Mouse (Mus musculus): Measurements from ENCODE around the gene Eva1b. TPM values are rescaled to one million over a fixed set of nuclear protein-coding genes. Genes with fewer than 3 reads are reported as not detected.

The Eva1b gene
- polyA plus RNA-seq, 1 experiment from 2014 or later, result 41.8 TPM

DNA sequence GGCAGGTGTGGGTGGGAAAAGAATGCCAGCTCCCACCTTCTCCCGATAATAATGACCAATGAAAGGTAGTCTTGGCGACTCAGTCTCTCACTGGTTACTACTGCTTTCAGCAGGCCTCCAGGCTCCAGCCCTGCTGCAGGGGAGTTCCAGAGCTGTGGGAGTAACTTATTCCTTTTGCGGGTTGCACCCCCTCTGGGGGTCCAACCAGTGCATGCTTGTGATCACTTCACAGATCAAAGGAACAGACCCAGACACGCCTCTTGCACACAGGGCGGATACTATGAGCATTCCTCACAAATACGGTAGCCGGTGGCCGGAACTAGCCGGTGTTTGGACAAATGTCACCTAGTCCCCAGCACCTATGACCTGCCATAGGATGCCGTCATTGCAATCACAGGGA, 2.3 kb downstream of the Eva1b start:
- Histone ChIP-seq H3K4me1 (replicated peaks) (peaks cover 39% of the 10 kb centered on the region), H3K4me2 (replicated peaks) (peak overlapping the region; percentile 71), H3K27ac (peak overlapping the region; percentile 92), H3K4me3 (replicated peaks) (peak overlapping the region; percentile 54), H3K36me3 (0 out of 2 replicates have a peak, but pooled peaks cover 3% of the 10 kb centered on the region), H3K9me3 (no peaks in the 10 kb centered on the region), H3K27me3 (replicated peaks) (no peaks in the 10 kb centered on the region), H3K9ac (peak overlapping the region; percentile 53)
- WGBS, result 44% methylated on average over 10 of the region's 10 CpGs
- ATAC-seq, result no peak

DNA sequence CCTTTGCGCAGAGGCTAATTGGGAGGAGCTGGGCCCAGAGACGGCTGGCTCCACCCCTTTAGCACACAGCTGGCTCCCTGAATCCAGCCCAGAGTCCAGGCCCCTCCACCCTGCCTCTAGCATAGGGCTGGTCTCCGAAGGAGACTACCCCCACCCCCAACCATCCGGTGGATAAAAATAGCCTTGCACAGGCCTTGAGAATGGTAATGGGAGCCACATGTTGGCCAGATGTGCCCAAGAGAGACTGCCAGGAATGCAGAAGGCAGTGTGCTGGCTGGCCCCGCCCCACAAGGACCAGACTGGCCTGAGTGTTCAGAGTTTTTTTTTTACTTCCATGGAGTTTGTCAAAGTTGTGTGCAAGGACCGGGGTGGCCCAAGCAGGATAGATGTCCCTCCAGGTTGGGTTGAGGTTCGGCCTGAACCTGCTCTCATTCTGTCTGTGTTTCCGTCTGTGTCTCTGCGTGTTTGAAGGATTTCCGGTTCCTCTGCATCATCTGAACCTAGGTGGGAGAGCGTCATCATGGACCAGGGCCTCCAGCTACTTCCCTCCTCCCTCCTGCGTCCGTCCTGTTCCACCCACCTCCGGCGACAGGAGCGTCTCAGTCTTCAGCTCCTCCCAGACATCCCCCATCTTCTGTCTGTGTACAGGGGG, 2.9 kb downstream of the Eva1b start:
- 0 out of 2 replicates have a peak, but pooled peaks cover 3% of the 10 kb centered on the region for H3K36me3 ChIP-seq
- 0 out of 2 replicates have a peak overlapping the region, but pooled peaks have one; percentile 6 for H3K9ac ChIP-seq
- peak overlapping the region; percentile 71 for H3K4me2 ChIP-seq (replicated peaks)
- peak; percentile 61 for ATAC-seq
- H3K4me1 ChIP-seq (replicated peaks), result peaks cover 43% of the 10 kb centered on the region
- peak overlapping the region; percentile 54; the same call in 1 of the 2 replicates for H3K4me3 ChIP-seq (replicated peaks)
- no peaks in the 10 kb centered on the region for H3K27me3 ChIP-seq (replicated peaks)
- peak overlapping the region; percentile 92 for H3K27ac ChIP-seq
- H3K9me3 ChIP-seq, result no peaks in the 10 kb centered on the region
- 27% methylated on average over 16 of the region's 16 CpGs for WGBS

DNA sequence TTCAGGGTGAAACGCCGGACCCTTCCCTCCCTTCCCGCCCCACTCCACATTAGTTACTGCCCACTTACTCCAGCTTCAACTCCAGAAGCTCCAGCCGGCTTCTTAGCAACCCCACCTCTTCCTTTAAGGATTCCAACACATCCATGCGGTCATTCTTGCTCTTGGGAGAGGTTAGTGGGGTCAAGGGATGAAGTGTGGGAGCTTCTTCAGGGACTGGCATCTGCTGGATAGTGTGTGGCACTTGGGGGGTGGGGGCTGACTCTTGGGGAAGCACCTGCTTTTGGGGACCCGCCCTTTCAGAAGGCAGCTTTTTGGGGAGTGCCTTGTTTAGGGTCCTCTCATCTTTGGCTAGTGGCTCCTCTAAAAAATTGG, 3.4 kb downstream of the Eva1b start:
- H3K27ac ChIP-seq, result peak overlapping the region; percentile 92
- H3K27me3 ChIP-seq (replicated peaks), result no peaks in the 10 kb centered on the region
- H3K9ac ChIP-seq, result no peak overlapping the region
- WGBS, result 44% methylated on average over 6 of the region's 6 CpGs
- ATAC-seq, result no peak
- H3K36me3 ChIP-seq, result 0 out of 2 replicates have a peak, but pooled peaks cover 3% of the 10 kb centered on the region
- H3K4me3 ChIP-seq (replicated peaks), result 0 out of 2 replicates have a peak overlapping the region, but pooled peaks have one; percentile 54
- H3K9me3 ChIP-seq, result no peaks in the 10 kb centered on the region
- H3K4me2 ChIP-seq (replicated peaks), result peak overlapping the region; percentile 71
- peaks cover 47% of the 10 kb centered on the region for H3K4me1 ChIP-seq (replicated peaks)

DNA sequence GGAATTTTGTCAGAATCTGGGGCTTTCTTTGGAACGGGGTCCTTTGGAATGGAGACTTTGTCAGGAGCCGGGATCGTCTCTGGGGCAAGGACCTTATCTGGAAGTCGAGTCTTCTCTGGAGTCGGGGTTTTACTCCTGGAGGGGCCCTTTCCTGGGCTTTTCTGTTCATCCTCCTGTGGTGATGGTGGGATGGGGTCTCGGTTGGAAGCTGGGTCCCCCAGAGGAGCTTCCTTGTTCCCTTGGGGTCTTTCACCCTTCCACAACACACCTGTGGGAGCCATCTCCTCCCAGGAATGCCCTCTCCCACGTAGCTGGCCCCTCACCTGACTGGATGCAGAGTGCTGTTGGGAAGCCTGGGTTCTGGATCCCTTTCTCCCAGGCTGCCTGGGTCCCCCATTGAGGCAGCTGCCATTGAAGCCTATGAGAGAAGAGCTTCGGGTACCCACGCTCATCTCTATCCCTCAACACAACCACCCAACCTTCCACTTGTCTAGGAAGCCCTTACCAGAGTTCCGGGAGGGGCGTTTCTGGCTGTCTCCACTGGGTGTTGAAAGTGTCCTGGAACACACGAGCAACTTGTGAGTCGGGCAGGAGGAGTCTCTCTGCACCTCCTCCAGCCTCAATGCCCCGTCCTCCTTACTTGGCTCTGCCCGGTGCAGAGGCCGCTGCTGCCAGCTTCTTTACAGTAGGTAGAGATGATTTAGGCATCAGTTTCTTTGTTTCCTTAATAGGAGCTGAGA, 4.3 kb downstream of the Eva1b start:
- no peak overlapping the region for H3K27ac ChIP-seq
- WGBS, result 80% methylated on average over 16 of the region's 16 CpGs
- 0 out of 2 replicates have a peak, but pooled peaks cover 3% of the 10 kb centered on the region for H3K36me3 ChIP-seq
- no peak overlapping the region for H3K4me3 ChIP-seq (replicated peaks)
- H3K4me1 ChIP-seq (replicated peaks), result peaks cover 52% of the 10 kb centered on the region
- no peaks in the 10 kb centered on the region for H3K9me3 ChIP-seq
- no peaks in the 10 kb centered on the region for H3K27me3 ChIP-seq (replicated peaks)
- H3K4me2 ChIP-seq (replicated peaks), result no peak overlapping the region
- no peak overlapping the region for H3K9ac ChIP-seq
- no peak for ATAC-seq

DNA sequence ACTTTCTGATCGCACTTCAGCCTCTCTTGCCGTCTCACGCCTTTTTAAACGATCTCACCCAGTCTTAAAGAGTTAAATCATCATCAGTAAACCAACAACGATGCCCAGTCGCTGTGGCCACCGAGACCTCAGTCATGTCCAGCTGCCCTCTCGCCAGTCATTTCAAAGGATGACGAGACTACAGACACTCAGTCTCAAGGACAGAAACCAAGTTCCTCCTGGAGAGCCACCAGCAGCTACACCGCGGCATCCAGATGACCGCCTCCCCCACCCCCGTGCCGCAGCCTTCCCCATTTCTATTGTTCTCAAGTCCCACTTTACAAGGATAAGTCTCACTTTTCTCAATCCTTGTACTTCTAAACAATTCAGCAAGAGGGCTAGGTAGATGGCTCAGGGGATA, 5.3 kb downstream of the Eva1b start:
- Histone ChIP-seq H3K4me3 (replicated peaks) (no peak overlapping the region), H3K36me3 (0 out of 2 replicates have a peak, but pooled peaks cover 3% of the 10 kb centered on the region), H3K27me3 (replicated peaks) (no peaks in the 10 kb centered on the region), H3K4me2 (replicated peaks) (no peak overlapping the region), H3K4me1 (replicated peaks) (peaks cover 44% of the 10 kb centered on the region), H3K9me3 (no peaks in the 10 kb centered on the region), H3K9ac (no peak overlapping the region), H3K27ac (no peak overlapping the region)
- 60% methylated on average over 14 of the region's 14 CpGs for WGBS
- ATAC-seq, result no peak

DNA sequence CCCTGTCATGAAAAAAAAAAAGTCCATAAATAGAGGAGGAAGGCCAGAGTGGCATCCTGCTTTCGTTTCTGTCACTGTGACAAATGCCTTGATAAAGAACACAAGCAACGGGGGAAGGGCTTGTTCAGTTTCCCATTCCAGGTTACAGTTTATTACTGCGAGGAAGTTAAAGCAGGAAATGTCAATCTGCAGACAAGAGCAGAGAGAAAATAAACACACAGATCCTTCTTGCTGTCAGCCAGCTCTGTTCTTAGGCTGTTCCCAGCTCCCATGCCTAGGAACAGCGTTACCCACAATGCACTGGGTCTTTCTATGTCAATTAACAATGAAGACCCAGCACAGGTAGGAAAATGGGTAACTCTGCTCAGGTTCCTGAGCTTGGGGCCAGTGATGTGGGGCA, 7.6 kb downstream of the Eva1b start:
- Histone ChIP-seq H3K27me3 (replicated peaks) (no peaks in the 10 kb centered on the region), H3K9ac (no peak overlapping the region), H3K36me3 (0 out of 2 replicates have a peak, but pooled peaks cover 3% of the 10 kb centered on the region), H3K4me1 (replicated peaks) (peaks cover 29% of the 10 kb centered on the region), H3K4me3 (replicated peaks) (no peak overlapping the region), H3K27ac (peak overlapping the region; percentile 69), H3K4me2 (replicated peaks) (no peak overlapping the region), H3K9me3 (no peaks in the 10 kb centered on the region)
- no peak for ATAC-seq
- 19% methylated on average over 4 of the region's 4 CpGs for WGBS

DNA sequence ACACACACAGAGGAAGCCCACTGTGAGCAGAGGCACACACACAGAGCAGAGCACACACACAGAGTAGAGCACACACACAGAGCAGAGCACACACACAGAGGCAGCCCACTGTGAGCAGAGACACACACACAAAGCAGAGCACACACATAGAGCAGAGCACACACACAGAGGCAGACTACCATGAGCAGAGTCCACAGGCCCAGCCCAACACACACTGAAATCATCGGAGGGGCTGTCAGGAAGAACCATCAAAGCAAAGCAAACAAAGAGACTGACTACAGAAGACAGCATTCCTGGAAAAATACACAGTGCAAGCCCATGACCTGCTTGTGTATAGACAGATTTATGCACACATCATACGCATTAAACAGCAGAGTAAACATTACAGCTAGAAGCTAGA, 8.3 kb downstream of the Eva1b start:
- WGBS, result 13% methylated on average over 2 of the region's 2 CpGs
- Histone ChIP-seq H3K4me3 (replicated peaks) (no peak overlapping the region), H3K4me2 (replicated peaks) (0 out of 2 replicates have a peak overlapping the region, but pooled peaks have one; percentile 9), H3K27ac (peak overlapping the region; percentile 69), H3K9ac (no peak overlapping the region), H3K36me3 (0 out of 2 replicates have a peak, but pooled peaks cover 3% of the 10 kb centered on the region), H3K4me1 (replicated peaks) (peaks cover 24% of the 10 kb centered on the region), H3K9me3 (no peaks in the 10 kb centered on the region), H3K27me3 (replicated peaks) (no peaks in the 10 kb centered on the region)
- ATAC-seq, result peak; percentile 53

DNA sequence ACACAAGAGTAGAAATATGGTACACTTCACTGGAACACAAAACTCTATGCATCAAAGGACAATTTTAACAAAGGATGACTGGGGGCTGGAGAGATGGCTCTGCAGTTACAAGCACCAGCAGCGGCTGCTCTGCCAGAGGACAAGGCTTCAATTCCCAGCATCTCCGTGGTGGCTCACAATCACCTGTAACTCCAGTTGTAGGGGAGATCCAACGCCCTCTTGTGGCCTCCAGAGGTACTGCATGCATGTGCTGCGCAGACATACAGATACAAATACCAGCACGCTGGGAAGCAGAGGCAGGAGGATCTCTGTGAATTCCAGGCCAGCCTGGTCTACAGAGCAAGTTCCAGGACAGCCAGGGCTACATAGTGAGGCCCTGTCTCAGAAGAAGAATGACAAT, 9.1 kb downstream of the Eva1b start:
- Histone ChIP-seq H3K4me1 (replicated peaks) (peaks cover 20% of the 10 kb centered on the region), H3K27me3 (replicated peaks) (no peaks in the 10 kb centered on the region), H3K4me2 (replicated peaks) (no peak overlapping the region), H3K9me3 (no peaks in the 10 kb centered on the region), H3K4me3 (replicated peaks) (no peak overlapping the region), H3K27ac (peak overlapping the region; percentile 69), H3K36me3 (0 out of 2 replicates have a peak, but pooled peaks cover 3% of the 10 kb centered on the region), H3K9ac (no peak overlapping the region)
- no peak for ATAC-seq
- WGBS, result 55% methylated on average over 5 of the region's 5 CpGs

DNA sequence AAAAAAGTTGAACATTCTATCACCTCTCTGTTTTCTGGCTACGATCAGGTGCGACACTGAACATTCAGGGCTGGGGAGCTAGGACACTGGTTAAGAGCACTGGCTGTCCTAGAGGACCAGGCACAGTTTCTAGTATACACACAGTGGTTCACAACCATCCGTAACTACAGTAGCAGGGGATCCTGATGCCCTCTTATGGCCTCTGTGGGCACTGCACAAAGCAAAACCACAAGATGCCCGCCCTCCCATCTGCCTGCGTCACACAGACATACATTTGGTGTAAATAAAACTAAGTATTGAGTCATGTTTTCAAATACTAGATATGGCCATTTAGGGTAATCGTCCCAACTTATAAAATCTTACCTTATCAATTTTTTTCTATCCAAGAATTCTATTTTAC, 10.0 kb downstream of the Eva1b start:
- H3K9me3 ChIP-seq, result no peaks in the 10 kb centered on the region
- peaks cover 26% of the 10 kb centered on the region for H3K4me1 ChIP-seq (replicated peaks)
- H3K4me3 ChIP-seq (replicated peaks), result no peak overlapping the region
- H3K9ac ChIP-seq, result no peak overlapping the region
- no peaks in the 10 kb centered on the region for H3K36me3 ChIP-seq
- H3K4me2 ChIP-seq (replicated peaks), result no peak overlapping the region
- H3K27ac ChIP-seq, result no peak overlapping the region
- 88% methylated on average over 6 of the region's 6 CpGs for WGBS
- no peaks in the 10 kb centered on the region for H3K27me3 ChIP-seq (replicated peaks)
- no peak for ATAC-seq

DNA sequence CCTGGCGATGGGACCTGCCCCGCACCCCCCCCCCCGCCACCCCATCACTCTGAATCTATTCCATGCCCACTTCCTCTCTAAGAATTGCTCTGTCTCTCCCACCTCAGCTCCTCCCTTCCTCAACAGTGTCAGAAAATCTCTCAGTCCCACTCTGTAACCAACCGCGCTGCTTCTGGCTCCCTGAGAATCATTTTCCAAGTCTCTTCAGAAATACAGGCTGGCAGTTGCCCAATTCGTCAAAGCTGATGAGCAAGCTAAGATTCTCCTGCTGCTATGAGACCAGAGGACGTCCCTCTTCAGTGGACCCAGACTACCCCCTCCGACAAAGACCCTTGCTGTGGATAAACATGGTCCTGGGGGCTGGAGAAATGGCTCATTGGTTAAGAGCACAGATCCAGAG, 11.9 kb downstream of the Eva1b start:
- 72% methylated on average over 8 of the region's 8 CpGs for WGBS
- Histone ChIP-seq H3K4me2 (replicated peaks) (no peak overlapping the region), H3K27ac (no peak overlapping the region), H3K27me3 (replicated peaks) (no peaks in the 10 kb centered on the region), H3K9me3 (no peaks in the 10 kb centered on the region), H3K9ac (no peak overlapping the region), H3K4me1 (replicated peaks) (peaks cover 38% of the 10 kb centered on the region), H3K36me3 (no peaks in the 10 kb centered on the region), H3K4me3 (replicated peaks) (no peak overlapping the region)
- ATAC-seq, result no peak

DNA sequence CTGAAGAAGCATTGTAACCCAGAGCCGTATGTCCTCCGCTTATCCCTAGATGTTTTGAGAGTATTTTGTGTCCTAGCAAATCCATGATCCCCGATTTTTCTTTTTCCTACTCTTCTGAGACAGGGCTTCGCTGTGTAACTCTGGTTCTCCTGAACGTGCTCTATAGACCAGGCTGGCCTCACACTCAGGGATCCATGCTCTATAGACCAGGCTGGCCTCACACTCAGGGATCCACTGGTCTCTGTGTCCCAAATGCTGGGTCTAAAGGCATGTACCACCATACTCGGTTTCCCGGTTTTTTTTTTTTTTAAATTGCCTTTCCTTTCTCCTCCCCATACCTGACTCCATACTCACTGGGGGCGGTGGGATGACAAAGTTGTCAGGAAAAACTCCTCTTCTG, 13.4 kb downstream of the Eva1b start:
- ATAC-seq, result no peak
- no peak overlapping the region for H3K27ac ChIP-seq
- no peak overlapping the region for H3K4me2 ChIP-seq (replicated peaks)
- H3K27me3 ChIP-seq (replicated peaks), result no peaks in the 10 kb centered on the region
- no peak overlapping the region for H3K9ac ChIP-seq
- WGBS, result 85% methylated on average over 8 of the region's 8 CpGs
- no peak overlapping the region for H3K4me3 ChIP-seq (replicated peaks)
- H3K36me3 ChIP-seq, result peaks cover 5% of the 10 kb centered on the region; the same call in 1 of the 2 replicates
- no peaks in the 10 kb centered on the region for H3K9me3 ChIP-seq
- peaks cover 28% of the 10 kb centered on the region for H3K4me1 ChIP-seq (replicated peaks)

DNA sequence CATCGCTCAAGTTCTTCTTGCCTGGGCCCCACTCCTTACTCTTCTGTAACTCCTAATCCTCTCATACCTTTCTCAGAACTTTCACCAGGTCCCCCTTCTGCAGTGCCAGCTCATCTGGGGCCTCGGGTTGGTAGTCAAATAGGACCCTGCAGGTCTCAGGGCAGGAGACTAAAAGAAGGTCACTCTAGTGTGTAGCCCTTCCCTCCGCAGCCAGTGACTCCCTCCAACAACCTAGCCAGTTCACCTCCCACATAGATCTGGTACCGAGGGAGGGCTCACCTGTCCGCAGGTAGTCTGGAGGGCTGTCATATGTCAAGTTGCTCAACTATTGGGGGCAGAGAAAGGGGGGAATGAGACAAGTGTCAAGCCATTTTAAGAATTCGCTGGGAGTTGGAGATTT, 13.9 kb downstream of the Eva1b start:
- no peak overlapping the region for H3K9ac ChIP-seq
- ATAC-seq, result no peak
- WGBS, result 88% methylated on average over 6 of the region's 6 CpGs
- H3K4me3 ChIP-seq (replicated peaks), result no peak overlapping the region
- no peak overlapping the region for H3K4me2 ChIP-seq (replicated peaks)
- peaks cover 10% of the 10 kb centered on the region; the same call in 1 of the 2 replicates for H3K36me3 ChIP-seq
- no peak overlapping the region for H3K27ac ChIP-seq
- no peaks in the 10 kb centered on the region for H3K9me3 ChIP-seq
- no peaks in the 10 kb centered on the region for H3K27me3 ChIP-seq (replicated peaks)
- H3K4me1 ChIP-seq (replicated peaks), result peaks cover 24% of the 10 kb centered on the region

All from intestine, embryonic 15.5 days (tissue).